Mouse (Mus musculus): ENCODE measurements around the gene Ptprm. TPM values are rescaled to one million over a fixed set of nuclear protein-coding genes. Genes with fewer than 3 reads are reported as not detected.
A peak's percentile ranks its signal among the peaks of the same experiment; 100 is the strongest.

Ptprm gene
- total RNA-seq, 2 experiments from 2014 or later, result 29.3 to 34.4 TPM

GRCm38 (mm10) chr17:67345157-67345556, 9.1 kb downstream of the Ptprm start:
- no peak for DNase-seq

GRCm38 (mm10) chr17:67343471-67343870, 10.8 kb downstream of the Ptprm start:
- DNase-seq, result no peak

- DNase-seq, result no peak
These were observed 11.3 kb downstream of the Ptprm start for GRCm38 (mm10) chr17:67343006-67343405.

GRCm38 (mm10) chr17:67340362-67340761, 13.9 kb downstream of the Ptprm start:
- no peak for DNase-seq

- DNase-seq, result no peak
These were observed 14.7 kb downstream of the Ptprm start for GRCm38 (mm10) chr17:67339569-67339968.

GRCm38 (mm10) chr17:67334310-67334709, 19.9 kb downstream of the Ptprm start:
- DNase-seq, result no peak

- no peak for DNase-seq
These were observed 24.8 kb downstream of the Ptprm start for GRCm38 (mm10) chr17:67329435-67329834.

- no peak for DNase-seq
These were observed 29.8 kb downstream of the Ptprm start for GRCm38 (mm10) chr17:67324499-67324832.

- DNase-seq, result no peak
These were observed 30.3 kb downstream of the Ptprm start for GRCm38 (mm10) chr17:67323777-67324498.

- DNase-seq, result no peak
These were observed 39.6 kb downstream of the Ptprm start for GRCm38 (mm10) chr17:67314491-67315205.

- no peak for DNase-seq
These were observed 45.8 kb downstream of the Ptprm start for GRCm38 (mm10) chr17:67308421-67308820.

- DNase-seq, result peak in 1 of 2 experiments; percentile 18
These were observed 48.0 kb downstream of the Ptprm start for GRCm38 (mm10) chr17:67306066-67306845.

- peak; percentile 83 to 87 for DNase-seq
These were observed 49.4 kb downstream of the Ptprm start for GRCm38 (mm10) chr17:67304831-67305230.

GRCm38 (mm10) chr17:67303326-67304099, 50.7 kb downstream of the Ptprm start:
- peak; percentile 9 to 16 for DNase-seq

- DNase-seq, result no peak
These were observed 51.7 kb downstream of the Ptprm start for GRCm38 (mm10) chr17:67302569-67302968.

- DNase-seq, result no peak
These were observed 52.2 kb downstream of the Ptprm start for GRCm38 (mm10) chr17:67302074-67302473.

- DNase-seq, result no peak
These were observed 52.9 kb downstream of the Ptprm start for GRCm38 (mm10) chr17:67301367-67301766.

- no peak for DNase-seq
These were observed 55.9 kb downstream of the Ptprm start for GRCm38 (mm10) chr17:67298269-67298798.

- peak; percentile 60 to 61 for DNase-seq
These were observed 57.4 kb downstream of the Ptprm start for GRCm38 (mm10) chr17:67296604-67297595.

GRCm38 (mm10) chr17:67290662-67291240, 63.5 kb downstream of the Ptprm start:
- DNase-seq, result no peak

All from adrenal gland, postnatal 36 days (tissue).